Mouse (Mus musculus) NIH3T3 (cell line): Measurements from ENCODE around the gene Cxcr2.

Source experiments
- DNase-seq: peaks from one replicate; pipeline ENCODE4 v3.0.0-alpha.2; 2012; ENCODE audit warnings: low read depth

The Cxcr2 gene

DNA sequence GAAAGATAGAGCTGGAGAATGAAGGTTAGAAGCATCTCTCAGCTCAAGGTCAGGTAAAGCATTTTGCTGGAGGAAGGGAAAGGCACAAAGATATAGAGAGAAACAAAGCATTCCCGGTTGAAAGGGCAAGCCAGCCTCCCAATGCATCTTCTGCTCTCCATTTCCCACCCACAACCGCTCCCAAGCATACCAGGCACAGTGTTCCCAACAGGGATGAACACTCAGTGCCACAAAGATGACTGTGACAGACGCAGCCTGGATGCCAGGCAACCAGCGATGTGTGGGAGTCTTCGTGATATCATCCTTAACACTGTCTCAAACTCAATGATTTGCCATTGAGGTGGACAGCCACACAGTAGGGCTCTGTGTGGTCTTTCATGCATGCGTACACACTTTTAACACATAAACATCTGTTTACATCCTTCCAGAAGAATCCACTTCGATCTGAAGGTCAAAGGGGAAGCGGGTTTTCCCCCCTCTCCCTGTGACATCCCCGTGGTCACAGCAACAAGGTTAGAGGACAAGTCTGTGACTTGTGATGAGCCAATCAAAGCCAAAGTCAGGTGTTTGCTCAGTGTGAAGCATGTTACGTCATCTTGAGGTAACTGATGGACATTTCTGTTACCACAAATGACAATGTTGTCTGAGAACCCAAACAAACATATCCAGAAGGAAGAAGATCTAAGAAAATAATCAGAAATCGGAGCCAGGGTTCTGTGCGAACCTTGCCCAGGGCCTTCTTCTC is 44.1 kb downstream of the Cxcr2 start:
- DNase-seq = no peak

DNA sequence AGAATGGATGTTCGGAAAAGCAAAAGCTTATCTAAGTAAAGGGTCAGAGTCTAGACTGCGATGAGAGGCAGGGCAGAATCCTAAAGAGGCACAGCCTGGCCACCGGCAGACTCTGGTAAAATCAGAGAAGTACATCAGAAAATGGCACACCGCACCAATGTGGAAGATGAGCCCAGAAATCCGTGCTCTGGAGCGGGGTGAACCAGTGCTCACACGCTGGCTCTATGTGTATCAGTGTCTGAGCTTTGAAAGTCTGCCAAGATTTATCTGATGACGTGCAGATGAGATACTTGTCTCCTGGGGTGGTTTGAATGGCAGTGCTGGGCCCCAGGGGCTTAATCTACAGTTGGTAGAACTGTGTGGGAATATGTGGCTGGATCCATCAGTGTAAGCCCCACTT is 45.3 kb downstream of the Cxcr2 start:
- no peak for DNase-seq

DNA sequence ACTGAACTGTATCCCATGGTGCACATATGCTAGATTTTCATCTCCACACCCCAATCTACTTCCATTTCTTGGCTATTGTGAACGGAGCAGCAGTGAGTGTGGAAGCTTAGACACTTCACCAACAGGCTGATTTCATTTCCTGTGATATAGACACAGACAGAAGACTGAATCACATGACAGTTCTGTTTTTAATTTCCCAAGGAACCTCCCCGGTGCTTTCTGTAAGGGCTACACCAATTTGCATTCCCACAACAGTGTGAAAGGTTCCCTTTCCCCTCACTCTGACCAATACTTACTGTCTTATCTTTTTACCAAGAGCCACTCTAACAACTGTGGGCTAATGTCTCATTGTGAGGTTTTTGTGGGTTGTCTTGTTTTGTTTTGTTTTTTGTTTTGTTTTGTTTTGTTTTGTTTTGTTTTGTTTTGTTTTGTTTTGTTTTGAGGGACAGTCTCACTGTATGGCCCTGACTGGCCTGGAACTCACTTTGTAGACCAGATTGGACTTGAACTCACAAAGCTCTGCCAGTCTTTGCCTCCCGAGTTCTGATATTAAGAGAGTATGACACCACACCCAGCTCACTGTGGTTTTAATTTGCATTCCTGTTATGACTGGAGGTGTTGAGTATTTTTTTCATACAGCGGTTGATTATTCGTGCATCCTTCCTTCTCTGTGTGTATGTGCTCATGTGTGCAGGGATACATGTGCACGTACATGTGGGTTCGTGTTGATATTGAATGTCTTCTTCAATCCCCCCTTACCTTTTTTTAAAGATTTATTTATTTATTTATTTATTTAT is 47.5 kb downstream of the Cxcr2 start:
- peak; percentile 31 for DNase-seq

DNA sequence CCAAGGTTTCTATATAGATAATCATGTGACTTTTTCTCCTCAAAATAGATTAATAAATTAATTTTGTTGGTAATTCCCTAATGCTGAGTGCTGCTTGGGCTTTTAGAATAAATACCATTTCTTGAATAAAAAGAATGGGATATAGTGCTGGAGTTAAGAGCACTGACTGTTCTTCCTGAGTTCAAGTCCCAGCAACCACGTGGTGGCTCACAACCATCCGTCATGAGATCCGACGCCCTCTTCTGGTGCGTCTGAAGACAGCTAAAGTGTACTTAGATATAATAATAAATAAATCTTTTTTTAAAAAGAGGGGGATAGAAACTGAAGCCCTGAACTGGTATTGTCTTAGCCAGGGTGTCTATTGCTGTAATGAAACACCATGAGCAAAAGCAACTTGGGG is 49.7 kb downstream of the Cxcr2 start:
- DNase-seq = no peak

DNA sequence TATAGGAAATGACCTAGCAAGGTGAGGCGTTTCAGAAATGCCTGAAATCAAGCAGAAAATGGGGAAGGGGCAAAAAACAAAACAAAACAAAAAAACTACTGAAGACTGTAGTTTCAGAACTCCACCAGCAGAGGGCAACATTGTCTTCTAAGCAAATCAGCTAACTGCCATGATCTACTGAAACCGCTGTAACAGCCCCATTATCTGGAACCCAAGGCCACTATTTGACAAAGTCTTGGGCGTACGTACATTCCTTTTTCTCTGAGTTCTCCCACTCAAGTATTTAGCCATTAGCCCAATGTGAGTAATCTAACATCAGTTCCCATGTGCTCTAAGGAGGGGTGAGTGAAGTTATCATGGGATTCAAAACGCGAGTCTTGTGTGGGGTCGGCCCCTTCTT is 52.1 kb downstream of the Cxcr2 start:
- DNase-seq = peak; percentile 73

DNA sequence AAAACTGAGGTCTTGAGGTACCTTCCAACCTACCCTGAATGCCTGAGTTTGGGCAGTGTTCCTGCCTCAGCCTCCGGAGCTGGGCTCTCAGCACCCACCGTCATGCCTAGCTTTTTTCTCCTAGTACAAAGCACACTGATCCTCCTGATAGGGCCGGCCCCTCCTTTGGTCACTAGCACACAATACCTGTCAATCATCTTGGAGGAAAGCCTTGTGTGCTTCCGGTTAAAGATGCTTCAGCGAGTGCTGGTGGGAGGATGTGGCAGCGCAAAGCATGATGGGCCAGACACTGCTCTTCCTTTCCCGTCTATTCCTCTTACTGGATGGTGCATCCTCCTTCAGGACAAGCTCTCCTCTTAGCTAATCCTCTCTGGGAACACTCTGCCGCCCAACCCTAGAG is 52.9 kb downstream of the Cxcr2 start:
- no peak for DNase-seq

DNA sequence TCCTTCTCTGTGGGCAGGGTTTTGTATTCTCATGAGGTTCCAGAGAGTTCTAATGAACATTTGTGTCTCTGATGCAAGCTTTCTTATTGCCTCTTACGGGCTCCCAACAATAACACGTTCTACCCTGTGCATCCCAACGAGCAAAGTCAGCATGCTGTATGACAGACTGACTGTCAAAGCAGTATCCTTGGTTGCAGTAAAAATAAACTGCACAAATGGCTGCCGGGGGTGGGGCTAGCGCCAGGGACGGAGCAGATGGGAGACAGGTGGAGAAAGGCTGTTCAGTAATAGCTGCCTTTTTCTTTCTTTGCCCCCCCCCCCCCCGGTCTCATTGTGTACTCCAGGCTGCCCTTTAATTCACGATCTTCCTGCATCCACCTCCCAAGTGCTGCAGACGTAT is 54.1 kb downstream of the Cxcr2 start:
- no peak for DNase-seq

DNA sequence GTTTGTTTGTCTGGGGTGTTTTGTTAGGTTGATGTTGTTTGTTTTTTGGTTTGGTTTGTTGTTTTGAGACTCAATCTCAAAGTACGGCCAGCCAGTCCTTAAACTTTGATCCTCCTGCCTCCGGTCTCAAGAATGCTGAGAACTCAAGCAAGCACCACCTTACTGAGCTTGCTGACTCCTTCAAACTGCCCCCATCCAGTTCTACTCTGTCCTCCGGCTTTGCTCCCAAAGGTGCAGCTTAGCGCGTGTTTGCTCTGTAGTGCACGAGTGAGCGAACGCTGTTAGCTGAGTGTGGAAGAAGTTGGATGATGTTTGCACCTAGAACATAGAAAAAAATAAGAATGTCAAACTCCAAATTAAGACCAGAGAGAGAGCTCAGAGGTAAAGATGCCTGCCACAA is 55.2 kb downstream of the Cxcr2 start:
- no peak for DNase-seq
